Mouse (Mus musculus): ENCODE data around the gene Mia.
A peak's percentile ranks its signal among the peaks of the same experiment; 100 is the strongest.

The Mia gene

DNA sequence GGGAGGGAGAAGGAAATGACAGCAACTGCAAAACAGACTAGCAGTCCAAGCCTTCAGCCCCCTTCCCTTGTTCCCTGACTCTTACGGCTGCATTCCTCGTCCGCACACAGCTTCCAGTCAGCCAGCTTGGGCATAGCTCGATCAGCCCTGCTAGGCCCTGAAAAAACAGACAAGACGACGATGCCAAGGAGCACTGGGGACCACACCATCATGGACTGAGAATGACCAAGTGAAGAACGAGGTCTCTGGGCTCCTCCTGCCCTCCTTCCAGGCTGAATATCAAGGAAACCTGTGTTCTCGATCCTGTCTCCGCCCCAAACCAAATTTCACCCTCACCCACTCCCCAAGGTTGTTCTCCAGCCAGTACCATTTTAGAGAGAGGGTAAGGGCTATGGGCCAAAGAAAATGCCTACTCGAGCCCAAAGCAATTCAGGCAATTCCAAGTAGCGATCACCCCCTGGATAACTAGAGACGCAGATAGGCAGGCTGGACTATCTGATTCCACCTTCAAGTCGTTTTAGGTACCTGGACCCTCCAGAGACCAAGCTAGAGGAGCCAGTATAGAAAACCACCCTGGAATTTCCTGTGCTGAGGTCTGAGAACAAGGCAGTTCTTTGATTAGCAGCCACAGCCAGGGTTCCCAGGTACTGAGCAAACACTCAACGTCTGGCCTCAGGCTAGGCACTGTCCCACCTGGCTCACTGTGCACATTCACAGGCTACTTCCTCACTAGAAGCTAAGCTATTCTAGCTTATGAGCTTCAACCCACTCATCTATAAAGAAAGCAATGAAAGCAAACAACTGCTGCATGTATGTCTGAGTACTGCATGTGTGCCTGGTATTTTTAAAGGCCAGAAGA lies at the start of gene Mia, which contains the start of gene Gm21983:
TSS of gene Mia (minus strand) at position 321 of the 859 bp plus-strand sequence.
TSS of gene Gm21983 (minus strand) at position 250 of the 859 bp plus-strand sequence.
- no peak for DNase-seq

DNA sequence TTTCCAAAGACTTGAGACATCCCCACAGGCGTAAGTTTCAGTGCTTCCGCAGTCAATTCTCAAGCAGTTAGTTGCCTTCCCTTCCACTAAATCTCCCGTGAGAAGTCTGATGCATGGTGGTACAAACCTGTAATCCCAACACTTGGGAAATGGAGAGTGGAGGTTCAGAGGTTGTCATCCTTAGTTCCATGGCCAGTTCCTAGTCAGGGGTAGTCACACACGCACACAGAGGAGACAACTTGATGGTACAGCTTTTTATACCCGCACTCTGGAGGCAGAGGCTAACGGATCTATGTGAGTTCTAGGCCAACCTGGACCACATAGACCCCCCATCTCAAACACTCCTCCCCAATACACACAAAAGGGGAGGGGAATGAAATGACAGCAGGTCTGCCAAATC lies 47.9 kb upstream of the Mia start:
- no peak for DNase-seq

DNA sequence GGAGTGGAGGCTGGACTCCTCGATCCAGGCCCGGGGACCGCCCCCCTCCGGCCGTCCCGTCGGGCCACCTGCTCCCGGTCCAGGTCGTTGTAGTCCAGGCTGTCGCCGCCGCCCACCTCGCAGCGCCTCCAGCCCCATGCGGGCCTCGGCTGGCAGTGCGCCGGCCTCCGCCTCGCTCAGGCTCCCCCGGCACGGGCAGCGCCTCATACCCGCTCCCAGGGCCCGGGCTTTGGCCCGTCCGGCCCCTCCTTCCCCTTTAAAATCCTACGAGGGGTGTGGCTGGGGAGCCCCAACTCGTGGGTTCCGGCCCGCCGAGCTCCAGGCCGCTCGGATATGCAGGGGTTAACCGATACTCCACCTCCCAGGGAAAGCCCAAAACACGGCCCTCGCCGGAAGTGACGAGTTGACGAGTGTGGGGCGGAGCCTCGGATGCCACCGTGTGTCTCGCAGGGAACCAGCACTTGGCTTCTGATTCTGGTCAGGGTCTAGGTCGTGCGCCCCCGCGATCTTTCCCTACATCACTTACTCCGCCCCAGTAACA lies 47.4 kb upstream of the Mia start, which contains the start of gene Itpkc:
TSS of gene Itpkc (minus strand) at position 381 of the 541 bp plus-strand sequence.
- peak; percentile 93 for DNase-seq

DNA sequence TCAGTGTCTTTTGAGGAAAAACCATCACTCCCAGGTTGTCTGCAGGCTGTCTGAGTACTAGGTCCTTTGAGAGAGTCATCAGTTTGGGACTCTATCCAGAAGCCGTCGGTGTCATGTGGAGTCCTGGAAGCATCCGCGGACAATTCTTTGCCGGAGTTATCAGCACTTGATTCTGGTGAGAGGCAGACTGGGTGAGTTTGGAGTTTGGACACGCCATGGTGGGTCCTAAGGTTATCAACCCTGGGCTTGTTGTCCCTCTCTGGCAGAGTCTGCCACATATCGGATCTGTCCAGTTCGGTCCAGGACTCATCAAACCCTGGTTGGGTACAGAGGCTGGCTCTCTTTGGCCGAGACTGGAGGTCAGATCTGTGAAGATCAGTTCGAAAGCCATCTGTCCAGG lies 46.7 kb upstream of the Mia start:
- DNase-seq: no peak

DNA sequence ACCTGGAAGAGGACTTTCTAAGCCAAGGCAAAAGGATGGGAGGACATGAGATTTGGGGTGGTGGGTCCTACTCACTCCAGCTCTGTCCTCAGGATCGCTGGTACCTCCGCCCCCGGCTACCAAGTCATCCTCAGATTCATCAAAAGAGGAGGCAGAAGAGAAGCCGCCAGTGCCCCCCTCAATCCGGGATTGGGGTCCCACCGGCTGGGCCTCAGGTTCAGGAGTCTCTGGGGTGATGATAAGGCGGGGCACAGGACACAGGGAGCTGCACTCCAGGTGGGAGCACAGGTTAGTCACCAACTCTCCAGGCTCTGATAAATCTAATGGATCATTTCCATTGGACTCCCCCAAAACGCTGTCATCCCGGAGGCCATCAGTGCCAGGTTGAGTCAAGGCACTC lies 46.3 kb upstream of the Mia start:
- DNase-seq: no peak

DNA sequence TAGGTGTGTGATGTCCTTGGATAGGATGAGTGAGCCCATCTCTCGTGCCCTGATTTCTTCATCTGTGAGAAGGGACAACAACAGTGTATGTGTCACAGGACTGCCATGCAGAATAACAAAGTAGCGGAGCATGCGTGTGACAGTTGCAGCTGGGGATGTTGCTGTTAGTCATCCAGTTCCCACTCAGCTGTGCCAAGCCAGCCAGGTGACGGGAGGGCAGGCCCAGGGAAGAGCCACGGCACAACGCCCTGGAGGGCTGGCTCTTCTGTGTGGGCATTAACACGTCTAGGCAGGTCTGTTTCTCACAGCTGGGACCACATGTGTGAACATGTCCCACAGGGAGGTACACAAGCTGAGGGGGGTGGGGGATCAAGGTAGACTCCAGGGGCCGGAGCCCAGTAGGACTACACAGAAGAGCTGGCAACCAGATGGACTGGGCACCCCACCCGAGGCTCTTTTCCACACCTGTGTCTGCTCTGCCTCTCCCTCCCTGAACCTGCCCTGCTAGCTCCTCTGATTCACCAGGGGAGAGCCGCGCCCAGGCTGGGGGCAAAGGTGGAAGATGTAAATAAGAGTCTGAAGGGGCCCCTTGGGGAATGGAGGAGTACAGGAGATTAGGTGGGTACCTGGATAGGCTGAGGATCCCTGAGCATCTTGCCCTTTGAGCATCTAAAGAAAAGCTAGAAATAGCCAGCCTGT lies 44.1 kb upstream of the Mia start:
- peak; percentile 71 for DNase-seq

DNA sequence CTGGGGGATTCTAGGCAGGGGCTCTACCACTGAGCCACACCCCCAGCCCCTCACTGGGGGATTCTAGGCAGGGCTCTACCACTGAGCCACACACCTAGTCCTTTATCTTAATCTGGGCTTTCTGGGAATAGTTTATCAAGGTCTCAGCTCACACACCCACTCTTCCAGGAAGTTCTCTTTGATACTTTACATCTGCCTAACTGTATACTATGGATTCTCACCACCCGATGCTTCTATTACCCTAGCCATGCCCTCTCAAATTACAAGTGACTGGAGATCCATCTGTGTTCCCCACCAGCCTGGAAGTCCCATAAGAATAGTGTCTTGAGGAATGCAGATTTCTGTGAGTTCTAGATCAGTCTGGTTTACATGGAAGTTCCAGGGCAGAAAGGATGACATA lies 41.6 kb upstream of the Mia start:
- DNase-seq: no peak

DNA sequence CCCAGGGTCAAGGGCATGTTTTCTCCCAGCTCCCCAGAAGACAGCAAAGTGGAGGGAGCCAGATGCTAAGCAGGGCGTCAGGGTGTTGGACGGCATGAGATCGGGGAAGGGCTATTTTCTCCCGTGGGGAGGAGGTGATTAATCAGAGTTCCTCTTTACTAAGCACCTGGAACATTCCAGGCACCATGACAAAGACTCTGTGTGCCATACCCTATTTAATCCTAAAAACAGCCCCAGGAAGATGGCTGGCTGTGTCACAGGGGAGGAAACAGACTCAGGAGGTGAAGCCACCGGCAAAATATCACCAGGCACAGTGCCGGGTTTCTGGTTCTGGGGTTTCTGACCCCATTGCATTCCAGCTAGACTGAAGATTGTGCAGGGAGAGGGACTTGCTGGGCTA lies 41.0 kb upstream of the Mia start:
- DNase-seq: no peak

DNA sequence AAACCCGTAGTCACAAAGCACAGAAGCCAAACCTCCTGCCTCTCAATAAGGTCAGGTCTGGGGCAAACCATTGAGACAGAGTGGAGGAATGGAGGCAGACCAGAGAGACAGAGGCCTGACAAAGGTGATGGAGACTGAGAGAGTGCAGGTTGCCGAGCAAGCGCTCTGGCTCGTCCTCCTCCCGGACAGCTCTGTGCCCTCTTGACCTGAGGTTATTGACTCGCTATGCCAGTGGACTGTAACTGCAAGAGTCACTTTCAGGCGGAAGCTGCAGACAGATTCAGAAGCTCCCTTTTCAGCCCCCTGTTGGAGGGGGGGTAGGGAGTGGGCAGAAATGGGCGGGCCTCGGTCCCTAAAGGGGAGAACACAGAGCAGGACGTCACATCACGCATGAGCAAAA lies 39.0 kb upstream of the Mia start:
- no peak for DNase-seq

DNA sequence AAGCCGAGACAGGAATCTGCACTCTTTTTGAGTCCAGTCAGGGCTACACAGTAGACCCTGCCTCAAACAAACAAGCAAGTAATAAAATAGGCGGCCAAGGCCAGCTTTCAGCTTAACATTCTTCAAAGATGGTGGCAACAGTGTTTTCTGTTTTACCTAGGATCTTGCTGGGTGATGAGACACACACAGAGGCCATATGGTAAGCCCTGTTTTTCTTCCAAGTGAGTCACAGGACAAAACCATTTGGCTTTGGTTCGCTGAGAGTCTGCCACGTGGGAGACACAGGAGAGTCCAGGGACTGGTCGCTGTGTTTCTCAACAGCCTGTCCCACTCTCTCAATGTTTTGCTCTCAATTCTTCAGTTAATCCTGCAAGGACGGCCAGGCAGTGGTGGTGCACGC lies 37.6 kb upstream of the Mia start:
- no peak for DNase-seq

DNA sequence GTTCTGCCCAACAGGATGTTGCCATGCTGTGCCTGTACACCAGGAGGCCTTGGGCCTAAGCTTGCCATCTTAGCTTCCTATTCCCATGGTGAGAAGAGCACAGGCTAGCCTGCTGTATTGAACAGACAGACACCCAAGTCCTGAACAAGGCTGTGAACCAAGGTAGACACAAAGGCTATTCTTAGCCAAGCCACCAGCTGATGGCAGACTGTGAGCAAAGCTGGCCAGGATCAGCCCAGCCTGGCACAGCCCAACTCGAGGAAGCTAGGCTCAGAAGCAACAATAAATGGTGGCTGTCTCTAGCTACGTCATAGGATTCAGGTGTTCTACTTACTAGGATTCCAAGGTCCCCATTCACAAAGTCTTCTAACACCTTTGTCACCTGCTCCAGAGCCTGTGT lies 31.7 kb upstream of the Mia start:
- no peak for DNase-seq

DNA sequence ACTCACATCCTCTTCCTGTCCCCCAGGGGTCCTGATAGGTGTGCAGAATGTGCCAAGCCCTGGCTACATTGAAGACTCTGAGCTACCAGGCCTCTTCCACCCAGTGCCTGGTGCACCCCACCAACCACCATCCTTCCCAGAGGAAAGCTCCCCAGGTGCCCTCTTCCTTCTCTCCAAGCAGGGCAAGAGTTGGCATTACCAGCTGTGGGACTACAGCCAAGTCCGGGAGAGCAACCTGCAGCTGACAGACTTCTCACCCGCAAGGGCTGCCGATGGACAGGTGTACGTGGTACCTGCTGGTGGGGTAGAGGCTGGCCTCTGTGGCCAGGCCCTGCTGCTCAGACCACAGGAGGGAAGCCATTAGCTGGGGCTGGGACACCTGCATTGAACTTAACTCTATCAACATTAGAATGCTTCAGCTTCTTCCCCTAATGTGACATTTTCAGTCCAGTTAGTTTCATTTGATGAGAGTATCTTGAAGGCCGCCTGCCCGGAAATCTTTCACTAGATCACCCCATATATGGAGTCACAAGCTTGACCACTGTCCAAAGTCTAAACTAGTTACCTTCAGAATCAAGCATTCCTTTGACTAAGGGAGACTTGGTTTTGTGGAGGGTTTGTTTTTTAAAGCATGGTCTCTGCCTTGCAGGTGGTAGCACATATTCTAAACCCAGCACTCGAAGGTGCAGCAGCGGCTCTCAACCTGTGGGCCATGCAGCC lies 22.9 kb upstream of the Mia start:
- DNase-seq: no peak

DNA sequence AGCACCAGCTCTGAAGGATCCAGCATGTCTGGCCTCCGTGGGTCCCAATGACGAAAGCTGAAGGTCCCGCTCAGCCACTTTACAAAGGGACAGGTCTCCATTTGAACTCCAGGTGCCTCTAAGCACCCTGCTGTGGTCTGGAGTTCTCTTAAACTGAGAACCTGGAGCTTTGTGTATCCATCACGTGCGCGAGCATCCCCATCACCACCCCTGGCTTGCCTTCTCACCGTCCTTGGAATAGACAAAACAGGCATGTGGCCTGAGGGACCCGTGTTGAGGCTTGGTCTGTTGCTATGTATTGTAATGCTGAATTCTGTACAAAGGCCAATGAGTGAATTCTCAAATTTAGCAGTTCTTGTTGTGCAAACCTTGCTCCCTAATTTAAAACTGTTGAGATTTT lies 17.8 kb upstream of the Mia start:
- no peak for DNase-seq

DNA sequence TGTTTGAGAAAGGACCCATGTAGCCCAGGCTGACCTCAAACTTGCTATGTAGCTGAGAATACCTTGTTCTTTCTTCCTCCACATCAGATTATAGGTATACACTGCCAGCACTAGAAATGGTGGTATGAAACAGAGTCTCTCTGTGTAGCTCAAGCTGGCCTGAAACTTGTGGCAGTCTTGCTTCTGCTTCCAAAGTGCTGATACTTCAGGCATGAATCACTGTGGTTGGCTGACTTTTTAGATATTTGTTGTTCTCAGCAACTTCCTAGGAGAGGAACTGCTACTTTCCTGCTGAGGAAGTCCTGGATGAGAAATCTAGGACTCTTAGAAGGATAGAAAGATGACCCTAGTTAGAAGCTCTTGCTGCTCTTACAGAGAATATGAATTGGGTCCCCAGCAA lies 17.4 kb upstream of the Mia start:
- DNase-seq: no peak

DNA sequence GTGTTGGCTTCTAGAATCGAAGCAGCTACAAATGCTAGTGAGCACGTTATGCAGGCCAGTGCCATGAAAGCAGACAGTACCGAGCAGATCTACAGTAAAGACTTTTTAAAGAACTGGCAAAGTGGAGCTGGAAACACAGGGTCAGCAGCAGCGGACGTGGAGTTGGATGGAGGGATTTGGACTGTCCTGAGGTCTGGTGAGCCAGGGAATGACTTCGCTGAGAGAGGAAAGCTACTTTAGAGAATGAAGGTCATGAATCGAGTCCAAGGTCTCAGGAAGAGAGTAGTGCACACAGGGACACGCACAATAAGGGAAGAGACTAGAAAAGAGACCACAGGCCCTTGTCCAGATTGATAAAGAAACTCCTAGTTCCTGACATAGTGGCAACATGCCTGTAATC lies 16.7 kb upstream of the Mia start:
- DNase-seq: no peak

DNA sequence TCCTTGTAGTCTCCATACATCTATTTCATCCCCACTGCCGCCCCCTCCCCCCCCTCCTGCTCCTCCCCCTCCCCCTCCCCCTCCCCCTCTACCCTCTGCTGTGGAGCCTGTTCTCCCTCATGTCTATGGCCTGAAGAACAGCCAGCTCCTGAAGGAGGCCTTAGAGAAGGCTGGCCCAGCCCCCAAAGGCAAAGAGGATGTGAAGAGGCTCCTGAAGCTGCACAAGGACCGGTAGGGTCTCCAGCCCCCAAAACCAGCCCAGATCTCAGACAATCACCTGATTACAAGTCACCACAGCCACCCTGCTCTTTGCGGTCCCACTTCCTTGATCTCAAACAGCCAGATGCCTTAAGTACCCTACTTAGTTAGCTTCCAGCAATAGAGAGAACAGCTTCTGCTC lies 16.2 kb upstream of the Mia start:
- no peak for DNase-seq

DNA sequence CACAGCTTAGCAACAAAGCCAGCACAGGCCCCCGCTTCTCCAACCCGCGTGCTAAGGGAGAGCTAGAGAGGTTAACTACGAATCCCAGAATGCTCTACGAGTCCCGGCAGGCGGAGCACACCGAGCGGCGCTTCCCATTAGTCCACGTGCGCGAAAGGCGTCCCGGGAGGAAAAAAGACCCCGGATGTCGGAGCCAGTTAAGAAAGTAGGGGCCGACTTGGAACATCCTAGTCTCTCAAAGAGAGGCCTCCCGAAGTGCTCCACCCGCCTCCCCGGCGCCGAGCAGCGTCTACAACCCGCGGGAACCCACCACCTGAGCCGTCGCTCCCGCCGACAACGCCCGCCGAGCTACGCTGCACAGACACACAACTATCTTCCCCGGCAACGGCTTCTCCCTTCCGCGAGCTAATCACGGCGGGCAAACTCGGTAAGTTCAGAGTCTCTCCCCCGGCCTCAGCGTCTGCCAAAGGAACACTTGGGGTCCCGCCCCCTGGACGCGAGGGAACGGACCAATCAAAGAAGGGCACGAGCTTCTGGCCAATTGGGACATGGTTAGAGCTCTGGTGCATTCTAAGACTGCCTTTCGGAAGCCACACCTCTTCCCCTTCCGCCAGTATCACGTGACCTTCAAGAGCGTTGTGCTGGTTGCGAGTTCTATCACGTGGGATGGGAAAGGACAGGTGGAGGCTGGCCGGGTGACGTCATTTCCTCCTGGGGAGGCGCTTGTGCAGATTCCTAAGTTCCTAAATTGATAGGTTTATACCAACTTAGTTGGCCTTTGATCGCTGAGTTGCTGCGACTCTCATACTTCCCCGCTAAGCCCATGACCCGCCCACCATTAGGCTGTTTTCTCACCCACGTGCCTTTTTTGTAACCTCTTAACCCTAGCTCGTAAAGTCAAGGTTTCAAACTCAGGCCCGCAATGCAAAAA lies 15.0 kb upstream of the Mia start, which contains the start of the genes BC024978 and Snrpa:
TSS of gene BC024978 (plus strand) at position 101 of the 931 bp plus-strand sequence.
TSS of gene Snrpa (minus strand) at position 591 of the 931 bp plus-strand sequence.
- DNase-seq: peak; percentile 100

DNA sequence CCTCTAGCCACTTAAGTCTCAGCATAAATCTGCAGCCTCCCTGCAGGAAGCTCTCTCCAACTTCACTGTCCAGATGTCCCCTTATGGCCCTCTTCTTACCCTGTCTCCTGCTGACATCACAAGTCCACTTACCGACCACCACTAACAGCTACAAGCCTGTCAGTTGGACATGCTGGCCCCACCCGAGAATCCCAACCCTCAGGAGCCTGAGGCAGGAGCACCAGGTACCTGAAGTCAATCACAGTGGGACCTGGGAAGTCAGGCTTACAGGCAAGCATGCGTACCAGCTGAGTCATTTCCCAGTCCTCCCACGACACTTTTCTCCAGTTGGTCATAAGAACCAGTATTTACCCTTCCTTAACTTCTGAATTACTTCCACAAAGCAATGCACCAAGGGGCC lies 12.8 kb upstream of the Mia start:
- DNase-seq: no peak

DNA sequence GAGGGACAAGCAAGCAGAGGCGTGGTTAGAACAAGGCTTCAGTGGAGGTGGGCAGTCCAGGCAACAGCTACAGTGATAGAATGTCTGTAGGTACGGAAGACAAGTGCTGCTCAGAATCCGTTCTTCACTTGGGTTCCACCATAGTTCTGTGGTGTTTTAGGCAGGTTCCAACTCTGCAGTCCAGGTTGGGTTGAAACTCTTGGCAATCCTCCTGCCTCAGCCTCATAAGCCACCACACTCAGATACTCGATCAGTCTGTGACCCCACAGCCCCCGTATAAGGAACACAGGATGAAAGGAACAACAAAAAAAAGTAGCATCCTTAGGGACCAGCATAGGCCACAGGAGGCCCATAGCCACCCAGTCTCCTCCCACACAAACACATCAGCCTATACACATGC lies 11.5 kb upstream of the Mia start:
- DNase-seq: no peak

DNA sequence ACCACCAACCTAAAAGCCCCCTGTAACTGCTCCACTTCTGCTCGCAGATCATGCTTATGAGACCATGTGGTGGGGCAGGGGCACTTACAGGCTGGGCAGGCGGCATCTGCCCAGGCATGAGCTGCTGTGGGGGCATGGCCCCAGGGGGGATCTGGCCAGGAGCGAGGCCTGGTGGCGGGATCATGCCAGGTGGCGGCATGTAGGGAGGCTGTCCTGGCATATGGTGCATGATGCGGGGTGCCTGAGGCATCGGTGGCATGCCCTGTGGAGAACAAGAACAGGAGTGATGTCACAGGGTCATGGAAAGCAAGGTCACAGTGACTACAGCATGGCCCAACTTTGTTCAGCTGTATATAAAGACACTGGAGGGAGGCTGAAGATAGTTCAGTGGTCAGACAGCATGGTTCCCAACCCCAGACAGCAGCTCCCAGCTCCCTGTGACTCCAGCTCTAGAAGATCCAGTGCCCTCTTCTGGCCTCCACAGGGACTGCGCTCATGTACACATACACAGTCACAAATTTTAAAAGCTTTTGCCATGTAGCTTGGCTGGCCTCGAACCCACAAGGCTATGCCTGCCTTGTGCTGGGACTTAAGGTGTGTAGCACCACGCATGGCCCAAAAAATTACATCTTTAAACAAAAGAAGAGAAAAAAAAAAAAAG lies 8.4 kb upstream of the Mia start:
- DNase-seq: no peak

DNA sequence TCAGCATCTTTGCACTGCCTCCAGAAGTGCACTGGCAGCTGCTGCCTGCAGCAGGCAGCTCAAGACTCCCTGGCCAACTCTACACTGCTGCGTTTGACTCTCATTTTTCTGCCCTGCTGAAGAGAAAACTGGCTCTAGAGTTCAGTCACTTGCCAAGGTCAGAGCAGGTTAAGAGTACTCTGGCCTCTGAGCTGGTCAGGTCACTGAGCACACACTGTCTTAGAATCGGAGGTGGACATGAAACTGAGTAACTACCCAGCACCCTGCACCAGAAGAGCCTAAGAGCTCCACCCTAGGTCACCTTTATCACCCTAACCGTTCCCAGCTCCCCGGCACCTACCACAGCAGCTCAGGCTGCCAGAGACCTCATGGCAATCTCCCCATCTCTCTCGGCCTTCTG lies 5.0 kb upstream of the Mia start:
- DNase-seq: no peak

Data from layer of hippocampus, adult 9-11 months (tissue).